Mouse (Mus musculus) brain, embryonic 14.5 days (tissue): ENCODE measurements around the gene Ppm1n.

Experiments
- CTCF ChIP-seq: fragments of 200-500 bp; IDR thresholded peaks from 2 replicates; pipeline ENCODE4 v1.5.1; 2012; ENCODE audit warnings: inconsistent platforms, mild to moderate bottlenecking, moderate library complexity, borderline replicate concordance; ENCODE audit not compliant: insufficient read depth, insufficient read length; ENCODE audit errors: extremely low read depth
- POLR2A ChIP-seq: fragments of 200-500 bp; IDR thresholded peaks from 2 replicates; pipeline ENCODE4 v1.6.1; 2012; ENCODE audit warnings: mild to moderate bottlenecking, inconsistent platforms, borderline replicate concordance; ENCODE audit not compliant: poor library complexity, insufficient read depth, insufficient read length, severe bottlenecking; ENCODE audit errors: extremely low read depth

DNA sequence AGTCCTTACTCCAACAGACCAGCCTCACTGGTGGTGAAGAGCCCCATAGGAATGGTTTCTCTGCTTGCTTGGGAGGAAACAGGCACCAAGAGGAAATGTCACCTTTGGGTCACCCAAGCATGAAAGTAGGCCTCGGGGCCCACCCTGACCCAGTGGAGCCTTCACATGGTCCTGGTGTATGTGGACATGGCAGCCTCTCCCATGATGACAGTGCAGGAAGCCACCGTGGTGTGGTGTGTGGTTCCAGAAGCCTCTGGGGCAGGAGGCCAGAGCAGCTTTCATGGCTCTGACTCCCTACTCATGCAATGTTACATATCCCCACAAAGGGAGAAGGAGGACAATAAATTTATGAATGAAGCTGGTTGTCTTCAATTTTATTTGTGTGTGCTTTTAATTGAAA lies 32.4 kb downstream of the Ppm1n start:
- no peak for TF ChIP-seq CTCF
- no peak for TF ChIP-seq POLR2A
